Mouse (Mus musculus): ENCODE results near the gene Tmem45a.

DNA sequence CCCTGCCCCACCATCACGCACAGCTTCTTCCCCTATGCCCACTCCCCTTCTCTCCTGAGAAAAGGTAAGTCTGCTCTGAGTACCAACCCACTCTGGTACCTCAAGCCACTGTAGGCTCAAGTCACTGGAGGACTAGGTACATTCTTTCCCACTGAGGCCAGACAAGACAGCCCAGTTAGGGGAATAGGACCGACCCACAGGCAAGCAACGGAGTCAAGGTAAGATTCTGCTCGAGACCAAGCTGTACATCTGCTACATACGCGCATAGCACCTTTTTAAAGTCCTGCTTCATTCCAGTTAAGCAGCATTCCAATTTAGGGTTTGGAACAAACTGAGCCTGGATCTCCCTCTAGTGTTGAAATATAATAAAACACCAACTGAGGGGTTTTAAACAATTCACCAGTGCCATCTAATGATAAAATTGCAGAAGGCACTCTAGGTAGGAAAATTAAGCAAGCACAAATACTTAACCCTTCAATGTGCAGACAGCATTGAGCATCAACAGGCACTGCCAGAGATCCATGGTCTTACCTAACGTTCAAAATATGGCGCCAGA, 34.2 kb upstream of the Tmem45a start:
- TF ChIP-seq EP300 (IDR thresholded peaks at IDR 0.05) (no peak), CTCF (IDR thresholded peaks at IDR 0.05) (peak; percentile 94)

All from lung, postnatal 0 days (tissue).